Mouse (Mus musculus) spleen, adult 2 months (tissue): ENCODE data around the gene Ptprg. TPM values are rescaled to one million over a fixed set of nuclear protein-coding genes. Genes with fewer than 3 reads are reported as not detected.

Experiments used
- DNase-seq, 2 experiments: peaks; one replicate each; pipeline versions ENCODE4 v3.0.0 to v3.0.0-alpha.2; 2012 to 2021; ENCODE audit warnings: low spot score in 2 of 2, low read depth in 1 of 2
- H3K27ac ChIP-seq: fragments of 200-500 bp; 2 replicates; pipeline ENCODE4 v1.5.1; 2012; ENCODE audit warnings: low read length, inconsistent platforms; ENCODE audit not compliant: insufficient read depth
- H3K27me3 ChIP-seq: fragments of 200-500 bp; 2 replicates; pipeline ENCODE4 v1.6.1; 2012; ENCODE audit warnings: mild to moderate bottlenecking, moderate library complexity, low read length, inconsistent platforms; ENCODE audit not compliant: control insufficient read depth, insufficient read depth
- H3K36me3 ChIP-seq: fragments of 200-500 bp; 2 replicates; pipeline ENCODE4 v1.6.1; 2012; ENCODE audit warnings: mild to moderate bottlenecking, low read length, inconsistent platforms; ENCODE audit not compliant: control insufficient read depth, insufficient read depth
- H3K4me1 ChIP-seq: fragments of 200-500 bp; 2 replicates; pipeline ENCODE4 v1.6.1; 2011; ENCODE audit warnings: inconsistent platforms; ENCODE audit not compliant: control insufficient read depth, insufficient read depth, insufficient read length
- H3K4me3 ChIP-seq: fragments of 200-500 bp; 2 replicates; pipeline ENCODE4 v1.5.1; 2011; ENCODE audit warnings: mild to moderate bottlenecking, inconsistent platforms; ENCODE audit not compliant: insufficient read depth, insufficient read length; ENCODE audit errors: extremely low read depth
- CTCF ChIP-seq: fragments of 200-500 bp; IDR thresholded peaks from 2 replicates; pipeline ENCODE4 v1.5.1; 2011; ENCODE audit warnings: mild to moderate bottlenecking, inconsistent platforms; ENCODE audit not compliant: insufficient read depth, insufficient read length, insufficient replicate concordance; ENCODE audit errors: extremely low read depth
- POLR2A ChIP-seq: fragments of 200-500 bp; IDR thresholded peaks from 2 replicates; pipeline ENCODE4 v1.6.1; 2011; ENCODE audit warnings: low read depth, low read length, inconsistent platforms
- WGBS: fragments of 180-500 bp; shearing (Covaris S2); methylation state at CpG from one replicate; pipeline ENCODE4 v1.1.7; 2018; 5-methylcytosine and 5-hydroxymethylcytosine counted together
- polyA plus RNA-seq: library from polyadenylated mRNA; depleted of rRNA; stranded (reverse); fragments of >200 nt; gene quantifications from 2 replicates; pipeline ENCODE4 v1.2.3, GENCODE M21; 2012

Gene Ptprg
- polyA plus RNA-seq, 1 experiment: 4.9 TPM

GRCm38 (mm10) chr14:11657374-11657773 lies 104.0 kb downstream of the Ptprg start:
- Histone ChIP-seq H3K4me1 (no peaks in the 10 kb centered on the region), H3K27ac (no peak overlapping the region), H3K4me3 (no peak overlapping the region), H3K27me3 (no peaks in the 10 kb centered on the region), H3K36me3 (no peaks in the 10 kb centered on the region)
- DNase-seq: no peak
- TF ChIP-seq POLR2A: no peak
- no peak for TF ChIP-seq CTCF
- 11% methylated on average over 6 of the region's 6 CpGs for WGBS

DNA sequence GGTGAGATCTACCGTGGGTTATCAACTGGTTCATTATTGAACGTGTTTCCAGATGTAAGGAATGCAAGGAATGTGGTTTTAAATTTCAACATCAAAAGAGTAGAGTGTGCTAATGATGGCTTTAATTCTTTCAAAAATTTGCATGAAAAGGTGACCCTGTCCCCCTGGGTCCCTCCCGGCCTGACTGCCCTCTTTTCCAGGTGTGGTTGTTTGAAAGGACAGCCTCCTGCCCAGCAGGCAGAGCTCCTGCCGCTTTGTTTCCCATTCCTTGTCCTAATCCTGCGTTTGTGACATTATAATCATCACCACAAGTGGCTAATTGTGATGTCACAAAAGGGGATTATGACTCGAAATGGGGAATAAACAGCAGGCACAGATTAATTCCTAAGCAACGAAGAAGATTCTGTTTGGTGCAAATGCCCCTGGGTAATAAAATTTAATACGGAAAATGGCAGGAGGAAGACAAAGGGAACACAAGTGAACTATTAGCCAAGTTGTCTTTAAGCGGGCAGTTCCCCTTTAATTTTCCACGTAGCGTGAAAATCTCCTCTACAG lies 110.4 kb downstream of the Ptprg start:
- no peak overlapping the region for H3K27ac ChIP-seq
- no peak overlapping the region for H3K4me3 ChIP-seq
- WGBS: 45% methylated on average over 11 of the region's 11 CpGs
- H3K27me3 ChIP-seq: no peaks in the 10 kb centered on the region
- H3K36me3 ChIP-seq: no peaks in the 10 kb centered on the region
- H3K4me1 ChIP-seq: no peaks in the 10 kb centered on the region
- no peak for DNase-seq
- TF ChIP-seq POLR2A (no peak), CTCF (no peak)

- TF ChIP-seq CTCF (no peak), POLR2A (no peak)
- H3K27me3 ChIP-seq: no peaks in the 10 kb centered on the region
- 71% methylated on average over 9 of the region's 9 CpGs for WGBS
- no peaks in the 10 kb centered on the region for H3K36me3 ChIP-seq
- no peak for DNase-seq
- H3K4me1 ChIP-seq: no peaks in the 10 kb centered on the region
- H3K4me3 ChIP-seq: no peak overlapping the region
- no peak overlapping the region for H3K27ac ChIP-seq
Observed at GRCm38 (mm10) chr14:11664302-11664701, 111.0 kb downstream of the Ptprg start.

GRCm38 (mm10) chr14:11665046-11665445 lies 111.7 kb downstream of the Ptprg start:
- Histone ChIP-seq H3K36me3 (no peaks in the 10 kb centered on the region), H3K4me1 (no peaks in the 10 kb centered on the region), H3K4me3 (no peak overlapping the region), H3K27ac (no peak overlapping the region), H3K27me3 (no peaks in the 10 kb centered on the region)
- DNase-seq: no peak
- no peak for TF ChIP-seq CTCF
- TF ChIP-seq POLR2A: no peak
- WGBS: 71% methylated on average over 7 of the region's 7 CpGs

DNA sequence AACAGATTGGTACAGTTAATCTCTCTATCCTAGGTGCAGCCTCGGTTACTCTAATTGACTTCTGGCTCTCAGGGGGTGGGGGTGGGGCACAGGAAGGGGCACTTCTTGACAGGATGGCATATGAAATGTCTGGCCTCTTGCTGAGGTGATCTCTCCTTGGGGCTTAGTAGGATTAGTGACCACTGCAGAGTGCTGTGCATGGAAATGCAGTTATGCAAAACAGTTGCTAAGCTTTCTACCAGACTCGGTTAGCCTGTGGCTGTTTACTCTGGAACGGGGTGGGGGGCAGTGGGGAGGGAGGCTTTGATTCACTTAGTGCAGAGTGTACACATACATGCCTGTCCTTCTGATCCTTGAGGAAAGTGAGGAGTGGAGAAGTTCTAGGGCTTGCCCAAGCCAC lies 114.4 kb downstream of the Ptprg start:
- Histone ChIP-seq H3K4me1 (no peaks in the 10 kb centered on the region), H3K4me3 (no peak overlapping the region), H3K27me3 (no peaks in the 10 kb centered on the region), H3K27ac (no peak overlapping the region), H3K36me3 (no peaks in the 10 kb centered on the region)
- TF ChIP-seq CTCF (no peak), POLR2A (no peak)
- no peak for DNase-seq
- WGBS: 44% methylated on average over 3 of the region's 3 CpGs

- no peak for DNase-seq
- H3K27ac ChIP-seq: no peak overlapping the region
- H3K27me3 ChIP-seq: no peaks in the 10 kb centered on the region
- no peaks in the 10 kb centered on the region for H3K36me3 ChIP-seq
- no peaks in the 10 kb centered on the region for H3K4me1 ChIP-seq
- TF ChIP-seq CTCF (no peak), POLR2A (no peak)
- WGBS: 43% methylated on average over 6 of the region's 6 CpGs
- H3K4me3 ChIP-seq: no peak overlapping the region
Observed at GRCm38 (mm10) chr14:11670847-11671246, 117.5 kb downstream of the Ptprg start.

DNA sequence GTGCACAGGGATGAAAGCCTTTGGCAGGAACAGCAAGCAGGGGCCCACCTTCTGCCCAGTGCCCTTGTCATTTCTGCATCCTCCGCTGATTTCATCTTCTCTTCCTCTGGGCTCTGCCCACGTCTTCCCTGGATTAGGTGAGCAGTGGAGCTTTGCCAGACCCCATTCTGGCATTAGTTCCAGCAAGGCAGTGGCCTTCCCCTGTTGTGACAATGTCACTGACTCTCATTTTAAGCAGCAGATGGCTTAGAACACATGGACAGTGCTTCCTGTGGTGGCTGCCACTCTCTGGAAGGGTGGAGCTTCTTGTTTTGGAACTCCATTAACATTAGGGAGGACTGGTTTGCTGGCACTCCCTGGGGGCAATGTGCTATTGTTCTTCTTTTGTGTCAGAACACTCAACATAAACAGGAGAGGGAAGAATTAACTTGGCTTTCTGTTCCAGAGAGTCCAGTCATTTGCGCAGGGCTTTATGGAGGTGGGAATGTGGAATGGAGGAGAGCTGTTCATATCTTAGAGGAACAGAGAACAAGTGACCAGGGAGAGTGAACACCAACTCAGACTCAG lies 119.7 kb downstream of the Ptprg start:
- Histone ChIP-seq H3K4me3 (no peak overlapping the region), H3K27ac (no peak overlapping the region), H3K27me3 (no peaks in the 10 kb centered on the region), H3K36me3 (no peaks in the 10 kb centered on the region), H3K4me1 (no peaks in the 10 kb centered on the region)
- TF ChIP-seq POLR2A (no peak), CTCF (no peak)
- DNase-seq: no peak
- WGBS: 85% methylated on average over 3 of the region's 3 CpGs
